Mouse (Mus musculus): ENCODE data around the gene Abca14.
A peak's percentile ranks its signal among the peaks of the same experiment; 100 is the strongest.

Gene Abca14

GRCm38 (mm10) chr7:120203789-120204188, at the start of gene Abca14:
Gene Abca14 (plus strand): TSS chr7:120203961.
- DNase-seq: peak; percentile 56

- DNase-seq: no peak
Measured at GRCm38 (mm10) chr7:120156841-120157409, 46.8 kb upstream of the Abca14 start.

GRCm38 (mm10) chr7:120157575-120158061, 46.1 kb upstream of the Abca14 start:
- DNase-seq: no peak

- no peak for DNase-seq
Measured at GRCm38 (mm10) chr7:120158121-120158613, 45.6 kb upstream of the Abca14 start.

DNA sequence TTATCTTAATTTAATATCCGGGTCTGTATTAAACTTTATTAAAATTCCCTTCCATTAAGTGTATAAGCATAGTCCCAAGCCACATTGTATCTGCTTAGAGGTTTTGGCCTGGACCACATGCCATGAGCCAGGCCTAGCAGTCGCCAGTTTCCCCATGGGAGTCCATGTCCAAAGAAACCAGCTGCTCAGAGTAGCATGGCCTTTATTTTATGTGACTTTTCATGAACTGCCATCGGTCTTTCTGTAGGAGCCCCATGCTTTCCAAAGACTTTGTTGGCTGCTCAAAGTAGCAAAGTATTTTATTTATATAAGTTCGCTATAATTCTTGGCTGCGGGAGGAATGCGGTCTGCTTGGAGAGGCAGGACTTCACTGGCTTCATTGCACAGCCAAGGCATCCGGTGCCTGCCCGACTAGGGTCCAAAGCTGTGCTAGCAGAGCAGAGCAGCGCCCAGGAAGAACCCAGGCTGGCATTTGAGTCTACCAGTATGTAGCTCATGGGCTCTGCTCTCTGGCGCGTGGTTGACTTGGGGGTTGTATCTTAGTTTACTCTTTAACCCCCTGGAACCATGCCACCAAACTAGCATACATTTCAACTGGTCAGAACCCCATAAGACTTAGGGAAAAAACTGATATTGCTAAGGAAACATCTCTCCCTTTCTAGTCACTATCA, 40.0 kb upstream of the Abca14 start:
- DNase-seq: no peak

- DNase-seq: no peak
Measured at GRCm38 (mm10) chr7:120172188-120172700, 31.5 kb upstream of the Abca14 start.

- no peak for DNase-seq
Measured at GRCm38 (mm10) chr7:120173603-120174244, 30.0 kb upstream of the Abca14 start, which contains the start of gene Anks4b. Gene Anks4b (plus strand): TSS chr7:120173858.

- no peak for DNase-seq
Measured at GRCm38 (mm10) chr7:120174723-120175504, 28.8 kb upstream of the Abca14 start.

DNA sequence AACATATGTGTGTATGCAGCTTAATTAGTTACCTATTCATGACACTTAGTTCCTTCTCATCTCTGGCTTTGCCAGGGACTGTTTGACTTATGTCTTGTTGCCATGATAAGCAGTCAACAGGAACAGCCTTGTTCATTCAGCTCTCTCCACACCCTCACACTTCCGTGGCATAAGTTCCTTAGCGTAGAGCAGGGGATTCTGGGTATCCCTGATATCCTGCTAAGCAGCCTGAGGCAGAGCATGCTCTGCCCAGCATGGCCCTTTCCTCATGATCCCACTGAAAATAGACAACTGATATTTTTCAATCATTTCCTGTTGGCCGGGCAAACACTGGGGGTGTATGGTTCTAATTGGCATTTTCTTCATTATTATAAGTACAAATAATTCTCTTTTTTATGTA, 26.1 kb upstream of the Abca14 start:
- DNase-seq: no peak

GRCm38 (mm10) chr7:120178935-120179334, 24.8 kb upstream of the Abca14 start:
- no peak for DNase-seq

- DNase-seq: no peak
Measured at GRCm38 (mm10) chr7:120180547-120180946, 23.2 kb upstream of the Abca14 start.

DNA sequence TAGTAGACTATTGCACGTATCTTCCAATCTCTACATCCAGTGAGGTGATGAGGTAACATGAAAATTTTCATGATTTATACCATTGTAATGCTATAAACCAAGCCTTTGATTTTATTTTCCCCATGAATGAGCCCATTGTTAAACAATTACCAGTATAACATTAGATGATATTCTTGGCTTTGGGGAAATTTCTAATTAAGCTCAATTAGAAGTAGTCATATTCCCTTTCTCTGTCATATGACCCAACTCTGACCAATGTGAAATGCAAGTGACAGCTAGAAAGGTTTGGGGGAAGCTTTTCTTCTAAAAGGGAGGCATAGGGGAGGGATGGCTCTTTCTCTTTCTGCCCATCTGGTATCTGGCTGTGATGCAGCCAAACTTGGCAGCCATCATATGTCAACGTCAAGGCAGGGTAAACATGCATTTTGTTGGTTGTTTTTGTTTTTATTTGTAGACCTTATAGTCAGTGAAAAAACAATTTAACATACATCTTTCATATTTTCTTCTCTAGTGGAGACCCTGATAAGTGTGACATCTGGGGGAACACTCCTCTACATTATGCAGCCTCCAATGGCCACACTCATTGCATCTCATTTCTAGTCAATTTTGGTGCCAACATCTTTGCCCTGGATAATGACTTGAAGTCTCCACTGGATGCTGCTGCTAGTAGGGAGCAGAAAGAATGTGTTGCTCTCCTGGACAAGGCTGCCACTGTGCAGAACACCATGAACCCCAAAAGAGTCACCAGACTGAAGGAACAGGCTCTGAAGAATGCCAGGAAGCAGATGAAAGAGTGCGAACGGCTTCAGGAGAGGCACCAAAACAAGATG, 22.1 kb upstream of the Abca14 start:
- DNase-seq: no peak

- DNase-seq: no peak
Measured at GRCm38 (mm10) chr7:120182891-120183290, 20.9 kb upstream of the Abca14 start.

GRCm38 (mm10) chr7:120188946-120189345, 14.8 kb upstream of the Abca14 start:
- DNase-seq: no peak

DNA sequence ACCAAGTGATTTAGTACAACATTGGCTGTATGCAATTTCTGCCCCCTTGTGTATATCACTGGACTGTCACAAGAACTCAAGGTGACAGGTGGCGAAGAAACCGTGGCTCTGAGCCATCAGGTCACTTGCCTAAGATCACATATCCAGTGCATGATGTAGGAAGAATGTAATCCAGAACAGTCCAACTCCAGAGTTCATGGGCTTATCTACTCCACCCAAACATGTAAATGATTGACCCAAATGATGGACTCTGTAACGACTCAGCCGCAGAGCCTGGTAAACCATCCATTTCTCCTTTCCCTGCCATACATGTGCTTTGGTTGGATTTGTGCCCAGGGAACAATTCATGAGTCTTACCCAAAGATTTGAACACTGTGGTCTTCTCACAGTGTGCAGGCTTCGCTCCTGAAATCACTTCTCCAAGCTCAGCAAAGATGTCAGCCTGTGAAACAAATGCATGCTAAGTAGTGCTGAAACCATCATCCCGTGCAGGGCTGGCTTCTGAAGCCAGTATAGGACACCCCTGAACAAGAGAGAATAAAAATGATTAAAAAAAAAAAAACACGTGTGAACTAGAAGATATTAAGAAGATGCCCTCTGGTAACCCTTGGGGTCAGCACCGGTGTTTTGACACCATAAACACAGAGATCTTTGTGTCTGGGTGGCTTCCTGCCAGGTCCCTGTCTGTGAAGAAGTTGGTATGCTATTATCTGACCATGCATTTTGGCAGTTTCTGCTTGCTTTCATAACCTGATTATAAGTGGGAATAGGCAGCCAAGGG, 14.2 kb upstream of the Abca14 start:
- peak; percentile 26 for DNase-seq

GRCm38 (mm10) chr7:120190150-120190665, 13.6 kb upstream of the Abca14 start:
- peak; percentile 34 for DNase-seq

GRCm38 (mm10) chr7:120192207-120192606, 11.6 kb upstream of the Abca14 start:
- DNase-seq: peak; percentile 31

GRCm38 (mm10) chr7:120192816-120193215, 10.9 kb upstream of the Abca14 start:
- no peak for DNase-seq

- DNase-seq: no peak
Measured at GRCm38 (mm10) chr7:120195207-120195606, 8.6 kb upstream of the Abca14 start.

DNA sequence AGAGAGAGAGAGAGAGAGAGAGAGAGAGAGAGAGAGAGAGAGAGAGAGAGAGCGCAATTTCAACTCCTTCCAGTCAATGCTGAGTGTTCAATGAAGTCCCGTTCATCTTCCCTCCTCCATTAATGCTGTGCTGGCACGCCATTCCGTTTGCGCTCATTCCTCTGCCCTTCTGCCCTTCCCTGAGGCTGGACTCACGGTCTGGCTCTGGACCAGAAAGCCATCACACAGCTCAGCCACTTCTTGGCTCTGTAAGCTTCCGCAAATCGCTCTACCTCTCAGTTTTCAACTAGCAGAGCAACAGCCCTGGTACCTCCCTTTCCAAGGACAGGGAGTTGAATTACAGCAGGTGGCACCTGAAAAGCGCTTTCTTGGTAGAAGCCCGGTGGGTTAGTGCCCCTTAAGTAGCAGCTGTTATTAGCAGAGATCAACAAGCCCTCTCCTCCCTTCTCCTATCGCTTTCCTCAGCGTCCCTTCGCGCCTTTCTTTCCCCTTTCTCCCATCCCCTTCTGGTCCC, 2.5 kb upstream of the Abca14 start:
- peak; percentile 20 for DNase-seq

GRCm38 (mm10) chr7:120201771-120202170, 2.0 kb upstream of the Abca14 start, which contains the start of gene Crym:
Gene Crym (minus strand): TSS chr7:120202111.
- no peak for DNase-seq
